Mouse (Mus musculus) G1E (cell line): Measurements from ENCODE around the gene Map2k5.

Experiments used
- CTCF ChIP-seq: IDR thresholded peaks from 2 replicates; pipeline ENCODE4 v1.5.1; 2012; ENCODE audit warnings: low read depth, low read length, inconsistent platforms, mixed read lengths
- GATA1 ChIP-seq: IDR thresholded peaks from 2 replicates; pipeline ENCODE4 v1.6.1; 2012; ENCODE audit warnings: borderline replicate concordance, low read length, inconsistent platforms, mixed read lengths
- GATA2 ChIP-seq: IDR thresholded peaks from 2 replicates; pipeline ENCODE4 v1.6.1; 2012; ENCODE audit warnings: low read depth, low read length, inconsistent platforms, borderline replicate concordance
- POLR2AphosphoS5 ChIP-seq: IDR thresholded peaks from 2 replicates; pipeline ENCODE4 v1.6.1; 2012; ENCODE audit warnings: low read depth, low read length, inconsistent platforms; ENCODE audit not compliant: insufficient replicate concordance
- TAL1 ChIP-seq: conservative IDR thresholded peaks from 2 replicates; pipeline ENCODE4 v1.6.1; 2012; ENCODE audit warnings: low read depth, low read length, inconsistent platforms, mixed read lengths

- TF ChIP-seq CTCF: no peak
- no peak for TF ChIP-seq GATA1
- no peak for TF ChIP-seq TAL1
- no peak for TF ChIP-seq POLR2AphosphoS5
- TF ChIP-seq GATA2: no peak
These were observed 244.8 kb downstream of the Map2k5 start for GRCm38 (mm10) chr9:63132673-63133601.
